Mouse (Mus musculus) kidney, adult 2 months (tissue): ENCODE results near the gene Pik3cg.

Source experiments
- CTCF ChIP-seq: fragments of 200-500 bp; conservative IDR thresholded peaks from 2 replicates; pipeline ENCODE4 v1.5.1; 2011; ENCODE audit warnings: low read depth, mild to moderate bottlenecking, control low read depth, low read length, moderate library complexity, mixed read lengths; ENCODE audit not compliant: insufficient read depth, insufficient read length
- POLR2A ChIP-seq: fragments of 200-500 bp; IDR thresholded peaks from one replicate; pipeline ENCODE4 v1.6.1; 2011; ENCODE audit warnings: low read depth, low read length, control low read depth

- no peak for TF ChIP-seq CTCF
- TF ChIP-seq POLR2A: no peak
These were observed 10.4 kb downstream of the Pik3cg start for GRCm38 (mm10) chr12:32198025-32198424.
